Mouse (Mus musculus) spleen, adult 2 months (tissue): ENCODE measurements around the gene Gm4763. TPM values are rescaled to one million over a fixed set of nuclear protein-coding genes. Genes with fewer than 3 reads are reported as not detected.
"Not testable (repeated sequence)": the region's sequence is repeated elsewhere in the genome, so short reads cannot be mapped to it uniquely, and the experiment has no call there.

Experiments
- DNase-seq, 2 experiments: peaks; one replicate each; pipeline versions ENCODE4 v3.0.0 to v3.0.0-alpha.2; 2012 to 2021; ENCODE audit warnings: low spot score in 2 of 2, low read depth in 1 of 2
- H3K27ac ChIP-seq: fragments of 200-500 bp; 2 replicates; pipeline ENCODE4 v1.5.1; 2012; ENCODE audit warnings: low read length, inconsistent platforms; ENCODE audit not compliant: insufficient read depth
- H3K27me3 ChIP-seq: fragments of 200-500 bp; 2 replicates; pipeline ENCODE4 v1.6.1; 2012; ENCODE audit warnings: mild to moderate bottlenecking, moderate library complexity, low read length, inconsistent platforms; ENCODE audit not compliant: control insufficient read depth, insufficient read depth
- H3K36me3 ChIP-seq: fragments of 200-500 bp; 2 replicates; pipeline ENCODE4 v1.6.1; 2012; ENCODE audit warnings: mild to moderate bottlenecking, low read length, inconsistent platforms; ENCODE audit not compliant: control insufficient read depth, insufficient read depth
- H3K4me1 ChIP-seq: fragments of 200-500 bp; 2 replicates; pipeline ENCODE4 v1.6.1; 2011; ENCODE audit warnings: inconsistent platforms; ENCODE audit not compliant: control insufficient read depth, insufficient read depth, insufficient read length
- H3K4me3 ChIP-seq: fragments of 200-500 bp; 2 replicates; pipeline ENCODE4 v1.5.1; 2011; ENCODE audit warnings: mild to moderate bottlenecking, inconsistent platforms; ENCODE audit not compliant: insufficient read depth, insufficient read length; ENCODE audit errors: extremely low read depth
- CTCF ChIP-seq: fragments of 200-500 bp; IDR thresholded peaks from 2 replicates; pipeline ENCODE4 v1.5.1; 2011; ENCODE audit warnings: mild to moderate bottlenecking, inconsistent platforms; ENCODE audit not compliant: insufficient read depth, insufficient read length, insufficient replicate concordance; ENCODE audit errors: extremely low read depth
- POLR2A ChIP-seq: fragments of 200-500 bp; IDR thresholded peaks from 2 replicates; pipeline ENCODE4 v1.6.1; 2011; ENCODE audit warnings: low read depth, low read length, inconsistent platforms
- WGBS: fragments of 180-500 bp; shearing (Covaris S2); methylation state at CpG from one replicate; pipeline ENCODE4 v1.1.7; 2018; 5-methylcytosine and 5-hydroxymethylcytosine counted together
- polyA plus RNA-seq: library from polyadenylated mRNA; depleted of rRNA; stranded (reverse); fragments of >200 nt; gene quantifications from 2 replicates; pipeline ENCODE4 v1.2.3, GENCODE M21; 2012; rRNA removed

The Gm4763 gene
- polyA plus RNA-seq, 1 experiment: not detected

- H3K36me3 ChIP-seq, H3K27me3 ChIP-seq, H3K27ac ChIP-seq, H3K4me1 ChIP-seq, H3K4me3 ChIP-seq, DNase-seq: not testable (repeated sequence)
- WGBS: 90% methylated on average over 10 of the region's 10 CpGs
These were observed 39.2 kb downstream of the Gm4763 start for GRCm38 (mm10) chr7:24687519-24687918.

- not testable (repeated sequence) for DNase-seq, H3K36me3 ChIP-seq, H3K27me3 ChIP-seq, H3K4me3 ChIP-seq, H3K4me1 ChIP-seq, H3K27ac ChIP-seq
- 66% methylated on average over 7 of the region's 7 CpGs for WGBS
These were observed 42.6 kb downstream of the Gm4763 start for GRCm38 (mm10) chr7:24684121-24684520.

DNA sequence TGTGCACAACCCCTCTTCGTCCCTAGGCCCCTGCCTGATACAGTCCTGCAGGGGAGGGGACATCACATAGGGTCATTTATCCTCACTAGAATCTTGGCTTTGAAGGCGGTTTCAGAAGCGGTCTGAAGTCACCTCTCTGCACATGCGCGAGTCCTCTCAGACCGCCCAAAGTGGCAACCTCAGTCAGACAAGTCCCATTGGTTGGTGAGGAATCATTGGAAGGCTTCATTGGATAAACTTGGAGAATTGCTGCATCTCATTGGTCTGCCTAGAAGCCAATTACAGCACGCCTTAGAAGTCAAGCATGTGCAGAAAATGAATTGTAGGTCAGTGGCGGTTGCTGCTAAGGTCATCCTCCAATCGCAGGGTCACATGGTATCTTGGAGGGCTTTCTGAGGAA lies 50.1 kb downstream of the Gm4763 start, which contains the start of gene Tex101:
Tex101 (minus strand) TSS at position 101 of the 400 bp plus-strand sequence.
- Histone ChIP-seq H3K36me3 (no peaks in the 10 kb centered on the region), H3K27ac (no peak within 1 kb of the TSS), H3K4me1 (no peaks in the 10 kb centered on the region), H3K4me3 (no peak within 1 kb of the TSS), H3K27me3 (no peaks in the 10 kb centered on the region)
- TF ChIP-seq POLR2A (no peak), CTCF (no peak)
- 89% methylated on average over 9 of the region's 9 CpGs for WGBS
- no peak for DNase-seq

DNA sequence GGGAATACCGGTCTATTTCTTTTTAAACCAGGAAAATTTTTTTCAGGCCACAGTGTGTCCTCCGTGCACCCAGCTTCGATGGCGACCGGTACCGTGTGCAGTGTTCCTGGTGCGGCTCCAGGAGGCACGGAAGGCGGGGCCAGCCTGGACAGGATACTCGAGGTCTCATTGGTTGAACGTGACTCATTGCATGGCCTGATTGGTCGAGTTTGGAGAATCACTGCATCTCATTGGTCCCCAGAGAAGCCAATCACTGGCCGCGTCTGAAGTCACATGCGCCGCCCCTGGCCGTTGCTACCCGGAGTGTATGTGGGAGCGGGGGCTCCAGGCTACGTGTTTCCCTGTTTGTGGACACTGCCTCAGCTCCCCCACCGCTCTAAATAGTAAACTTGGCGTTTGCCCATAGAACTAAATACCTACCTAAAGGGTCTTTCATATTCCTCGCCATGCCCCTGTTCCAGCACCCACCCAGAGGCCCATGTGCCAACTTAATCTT lies 54.7 kb downstream of the Gm4763 start:
- H3K36me3 ChIP-seq: no peaks in the 10 kb centered on the region
- no peaks in the 10 kb centered on the region for H3K27me3 ChIP-seq
- no peak for TF ChIP-seq POLR2A
- no peak for TF ChIP-seq CTCF
- no peak for DNase-seq
- H3K27ac ChIP-seq: no peak overlapping the region
- 92% methylated on average over 23 of the region's 23 CpGs for WGBS
- no peak overlapping the region for H3K4me3 ChIP-seq
- H3K4me1 ChIP-seq: no peaks in the 10 kb centered on the region

Other genes with a start within 250 kb of the Gm4763 start
- gene Cadm4, start 244.9 kb downstream of the Gm4763 start, polyA plus RNA-seq: 33.1 and 34.5 TPM in 2 replicates
- gene Zfp428, start 219.9 kb downstream of the Gm4763 start, polyA plus RNA-seq: 4.0 and 5.9 TPM in 2 replicates
- gene AC161166.1, start 214.5 kb downstream of the Gm4763 start, polyA plus RNA-seq: not detected in 2 replicates
- gene Irgq, start 196.2 kb downstream of the Gm4763 start, polyA plus RNA-seq: 11.2 and 13.1 TPM in 2 replicates
- 0.23 and 0.36 TPM in 2 replicates for gene Pinlyp, start 180.8 kb downstream of the Gm4763 start, polyA plus RNA-seq
- 52.3 and 56.2 TPM in 2 replicates for gene Xrcc1, start 180.6 kb downstream of the Gm4763 start, polyA plus RNA-seq
- gene Ethe1, start 139.4 kb downstream of the Gm4763 start, polyA plus RNA-seq: 23.2 and 27.3 TPM in 2 replicates
- gene Zfp575, start 139.3 kb downstream of the Gm4763 start, polyA plus RNA-seq: 0.29 and 0.61 TPM in 2 replicates
- gene Phldb3, start 116.1 kb downstream of the Gm4763 start, polyA plus RNA-seq: 5.2 and 7.6 TPM in 2 replicates
- not detected in 2 replicates for gene Lypd3, start 90.4 kb downstream of the Gm4763 start, polyA plus RNA-seq
- gene Tex101, start 50.2 kb downstream of the Gm4763 start, polyA plus RNA-seq: not detected in 2 replicates
- not detected in 2 replicates for gene BC049730, start 17.7 kb downstream of the Gm4763 start, polyA plus RNA-seq
- 6.9 and 8.8 TPM in 2 replicates for gene Cd177, start 33.4 kb upstream of the Gm4763 start, polyA plus RNA-seq
- 0.41 and 0.49 TPM in 2 replicates for gene Ceacam10, start 50.3 kb upstream of the Gm4763 start, polyA plus RNA-seq
- gene Gm9844, start 135.3 kb upstream of the Gm4763 start, polyA plus RNA-seq: 1.9 and 2.9 TPM in 2 replicates
- gene Lypd4, start 143.0 kb upstream of the Gm4763 start, polyA plus RNA-seq: not detected in 2 replicates
- gene Dmrtc2, start 143.1 kb upstream of the Gm4763 start, polyA plus RNA-seq: not detected in 2 replicates
- gene Rps19, start 157.5 kb upstream of the Gm4763 start, polyA plus RNA-seq: 627 and 638 TPM in 2 replicates
- 959 and 1,255 TPM in 2 replicates for gene Cd79a, start 170.5 kb upstream of the Gm4763 start, polyA plus RNA-seq
- gene Arhgef1, start 176.0 kb upstream of the Gm4763 start, polyA plus RNA-seq: 915 and 1,063 TPM in 2 replicates
- gene Gm4881, start 217.6 kb upstream of the Gm4763 start, polyA plus RNA-seq: not detected in 2 replicates
- 361 and 478 TPM in 2 replicates for gene Rabac1, start 245.8 kb upstream of the Gm4763 start, polyA plus RNA-seq